Mouse (Mus musculus) C2C12 (cell line): ENCODE measurements around the gene Vegfb.

Source experiments
- CEBPB ChIP-seq: IDR thresholded peaks from one replicate; pipeline ENCODE4 v1.6.1; 2011; ENCODE audit warnings: low read depth, mild to moderate bottlenecking, control low read depth, moderate library complexity
- CTCF ChIP-seq: IDR thresholded peaks from one replicate; pipeline ENCODE4 v1.5.1; 2011; ENCODE audit not compliant: control insufficient read depth, insufficient read depth, insufficient read length
- USF1 ChIP-seq: IDR thresholded peaks from one replicate; pipeline ENCODE4 v1.6.1; 2011; ENCODE audit warnings: low read depth, mild to moderate bottlenecking, control low read depth, moderate library complexity

DNA sequence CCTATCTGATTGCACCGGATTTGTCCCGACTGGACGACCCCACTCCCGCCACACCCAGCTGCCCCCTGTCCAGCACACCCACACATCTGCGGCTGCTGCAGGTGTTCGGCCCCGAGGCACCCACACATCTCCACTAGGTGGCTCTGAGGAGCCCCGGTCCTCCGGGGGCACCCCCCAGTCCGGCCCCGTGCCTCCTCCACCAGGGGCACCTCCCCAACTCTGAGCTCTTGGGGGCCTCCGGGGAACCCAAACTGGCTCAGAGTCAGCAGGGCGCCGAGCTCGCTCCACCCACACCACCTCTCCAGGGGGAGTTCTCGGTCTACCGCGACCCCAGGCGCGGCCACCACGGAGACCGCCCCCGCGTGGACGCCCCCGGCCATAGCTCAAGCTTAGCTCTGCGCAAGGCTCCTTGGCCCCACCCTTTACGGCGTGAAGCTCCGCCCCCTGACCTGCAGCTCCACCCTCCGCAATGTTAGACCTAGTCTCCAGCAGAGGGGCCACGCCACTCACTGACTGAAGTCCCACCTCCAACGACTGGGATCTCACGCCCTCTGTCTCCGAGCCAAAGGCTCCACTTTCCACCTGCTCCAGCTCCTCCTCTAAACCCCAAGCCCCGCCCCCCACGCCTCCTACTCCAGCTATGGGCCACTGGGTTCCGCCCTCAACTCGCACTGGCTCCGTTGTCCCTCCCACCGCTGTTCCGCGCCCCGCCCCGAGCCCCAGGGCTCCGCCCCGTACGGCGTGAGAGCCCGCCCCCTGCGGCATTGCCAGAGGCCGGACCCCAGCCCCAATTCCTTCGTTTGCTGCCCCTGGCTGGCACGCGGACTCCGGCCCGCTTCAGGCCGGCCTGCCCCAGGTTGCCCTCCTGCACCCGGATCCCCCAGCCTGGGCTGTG, 7.7 kb downstream of the Vegfb start:
- TF ChIP-seq CTCF, result peak; percentile 83
- no peak for TF ChIP-seq USF1
- no peak for TF ChIP-seq CEBPB
